Mouse (Mus musculus): ENCODE results near the gene Magoh. TPM values are rescaled to one million over a fixed set of nuclear protein-coding genes. Genes with fewer than 3 reads are reported as not detected.

The Magoh gene
- total RNA-seq, 2 experiments from 2014 or later = 64.4 to 65.4 TPM

- intact Hi-C loops (cut with DNase I) = no loop called here
- no peak for DNase-seq
These were observed 6.8 kb downstream of the Magoh start for GRCm38 (mm10) chr4:107886371-107886770.

- intact Hi-C loops (cut with DNase I) = no loop called here
- DNase-seq = no peak
These were observed 9.8 kb downstream of the Magoh start for GRCm38 (mm10) chr4:107889385-107889730.

GRCm38 (mm10) chr4:107889731-107890432, 10.3 kb downstream of the Magoh start, which contains the start of gene 0610037L13Rik:
0610037L13Rik (plus strand) TSS chr4:107889813.
- peak; percentile 94 to 96 for DNase-seq
- intact Hi-C loops (cut with DNase I) = loop anchor here (5.0 kb wide), 1 partner anchor 182 kb away; no protein-coding TSS in a partner anchor

GRCm38 (mm10) chr4:107892663-107893062, 13.1 kb downstream of the Magoh start:
- DNase-seq = peak in 1 of 2 experiments; percentile 14
- intact Hi-C loops (cut with DNase I) = loop anchor here (5.0 kb wide), 1 partner anchor 180 kb away; no protein-coding TSS in a partner anchor

- intact Hi-C loops (cut with DNase I) = no loop called here
These were observed 19.8 kb downstream of the Magoh start for GRCm38 (mm10) chr4:107899211-107899927.

GRCm38 (mm10) chr4:107900206-107900605, 20.7 kb downstream of the Magoh start:
- intact Hi-C loops (cut with DNase I) = no loop called here

More at GRCm38 (mm10) chr4:107899211-107899927, 19.8 kb downstream of the Magoh start:
- no peak for DNase-seq

GRCm38 (mm10) chr4:107904252-107904651, 24.7 kb downstream of the Magoh start:
- intact Hi-C loops (cut with DNase I) = no loop called here
- no peak for DNase-seq

More at GRCm38 (mm10) chr4:107900206-107900605, 20.7 kb downstream of the Magoh start:
- no peak for DNase-seq

GRCm38 (mm10) chr4:107906561-107906960, 27.0 kb downstream of the Magoh start:
- no peak for DNase-seq
- intact Hi-C loops (cut with DNase I) = no loop called here

GRCm38 (mm10) chr4:107910020-107910419, 30.5 kb downstream of the Magoh start:
- DNase-seq = no peak
- intact Hi-C loops (cut with DNase I) = no loop called here

GRCm38 (mm10) chr4:107920336-107920735, 40.8 kb downstream of the Magoh start:
- DNase-seq = peak in 1 of 2 experiments; percentile 31
- intact Hi-C loops (cut with DNase I) = loop anchor here (10.0 kb wide), 1 partner anchor 404 kb away; the partner anchor contains the start of gene Coa7

- DNase-seq = peak; percentile 67 to 78
- intact Hi-C loops (cut with DNase I) = loop anchor here (10.0 kb wide), 1 partner anchor 404 kb away; the partner anchor contains the start of gene Coa7
These were observed 41.7 kb downstream of the Magoh start for GRCm38 (mm10) chr4:107921152-107921695.

- peak; percentile 63 to 68 for DNase-seq
- intact Hi-C loops (cut with DNase I) = loop anchor here (10.0 kb wide), 1 partner anchor 403 kb away; the partner anchor contains the start of gene Coa7
These were observed 42.4 kb downstream of the Magoh start for GRCm38 (mm10) chr4:107921952-107922351.

- intact Hi-C loops (cut with DNase I) = loop anchor here (10.0 kb wide), 1 partner anchor 402 kb away; the partner anchor contains the start of gene Coa7
These were observed 43.7 kb downstream of the Magoh start, which contains the start of gene Cpt2 for GRCm38 (mm10) chr4:107923145-107923802. Cpt2 (minus strand) TSS chr4:107923610.

GRCm38 (mm10) chr4:107923803-107924194, 44.2 kb downstream of the Magoh start:
- DNase-seq = no peak
- intact Hi-C loops (cut with DNase I) = loop anchor here (10.0 kb wide), 1 partner anchor 401 kb away; the partner anchor contains the start of gene Coa7

More at GRCm38 (mm10) chr4:107923145-107923802, 43.7 kb downstream of the Magoh start, which contains the start of gene Cpt2:
- DNase-seq = peak; percentile 96 to 97

- intact Hi-C loops (cut with DNase I) = loop anchor here (10.0 kb wide), 1 partner anchor 397 kb away; the partner anchor contains the start of gene Coa7
- DNase-seq = no peak
These were observed 48.7 kb downstream of the Magoh start for GRCm38 (mm10) chr4:107928269-107928668.

GRCm38 (mm10) chr4:107928726-107929125, 49.2 kb downstream of the Magoh start:
- no peak for DNase-seq
- intact Hi-C loops (cut with DNase I) = loop anchor here (10.0 kb wide), 1 partner anchor 396 kb away; the partner anchor contains the start of gene Coa7

GRCm38 (mm10) chr4:107931453-107931852, 51.9 kb downstream of the Magoh start:
- intact Hi-C loops (cut with DNase I) = no loop called here
- no peak for DNase-seq

GRCm38 (mm10) chr4:107933239-107933638, 53.7 kb downstream of the Magoh start:
- intact Hi-C loops (cut with DNase I) = no loop called here
- no peak for DNase-seq

GRCm38 (mm10) chr4:107935254-107935653, 55.7 kb downstream of the Magoh start:
- intact Hi-C loops (cut with DNase I) = no loop called here
- DNase-seq = no peak
